Mouse (Mus musculus) heart, embryonic 14.5 days (tissue): ENCODE data around the gene Prkca. TPM values are rescaled to one million over a fixed set of nuclear protein-coding genes. Genes with fewer than 3 reads are reported as not detected.
A peak's percentile ranks its signal among the peaks of the same experiment; 100 is the strongest.

ENCODE experiments used
- ATAC-seq: fragments of 200-750 bp; cut with Nextera tagmentation; 2 replicates; pipeline ENCODE4 v1.8.0; 2017; ENCODE audit warnings: low read depth, moderate TSS enrichment; ENCODE audit not compliant: insufficient number of reproducible peaks, insufficient read depth, low FRiP score
- H3K27ac ChIP-seq, 2 experiments: fragments of 200-500 bp in 1 of 2; fragments of 300-500 bp in 1 of 2; sonication (generic) in 1 of 2; replicated peaks in 1 of 2; 2 replicates each; pipeline ENCODE4 v1.5.1; 2012 to 2014; ENCODE audit warnings: low read depth in 2 of 2, low read length in 2 of 2, control low read depth in 1 of 2, mild to moderate bottlenecking in 1 of 2, mixed read lengths in 1 of 2; ENCODE audit not compliant: control insufficient read depth in 1 of 2, insufficient read depth in 1 of 2
- H3K27me3 ChIP-seq: fragments of 300-500 bp; sonication (generic); 2 replicates; pipeline ENCODE4 v1.6.1; 2014; ENCODE audit warnings: mild to moderate bottlenecking, low read length, control low read depth; ENCODE audit not compliant: control insufficient read depth, insufficient read depth
- H3K36me3 ChIP-seq: fragments of 300-500 bp; sonication (generic); 2 replicates; pipeline ENCODE4 v1.6.1; 2014; ENCODE audit warnings: mild to moderate bottlenecking, control low read depth, low read length, mixed read lengths; ENCODE audit not compliant: control insufficient read depth, insufficient read depth
- H3K4me1 ChIP-seq, 2 experiments: fragments of 200-500 bp in 1 of 2; fragments of 300-500 bp in 1 of 2; sonication (generic) in 1 of 2; 2 replicates each; pipeline ENCODE4 v1.6.1; 2012 to 2014; ENCODE audit warnings: low read length in 2 of 2, control low read depth in 1 of 2, mixed read lengths in 1 of 2; ENCODE audit not compliant: control insufficient read depth in 2 of 2, insufficient read depth in 2 of 2
- H3K4me2 ChIP-seq: fragments of 300-500 bp; sonication (generic); 2 replicates; pipeline ENCODE4 v1.6.1; 2014; ENCODE audit warnings: mild to moderate bottlenecking, low read length
- H3K4me3 ChIP-seq, 2 experiments: fragments of 200-500 bp in 1 of 2; fragments of 300-500 bp in 1 of 2; sonication (generic) in 1 of 2; 2 replicates each; pipeline ENCODE4 v1.5.1; 2012 to 2014; ENCODE audit warnings: low read length in 2 of 2, mild to moderate bottlenecking in 2 of 2, control low read depth in 1 of 2, low read depth in 1 of 2, moderate library complexity in 1 of 2; ENCODE audit not compliant: control insufficient read depth in 1 of 2, insufficient read depth in 1 of 2
- H3K9ac ChIP-seq: fragments of 300-500 bp; sonication (generic); 2 replicates; pipeline ENCODE4 v1.6.1; 2014; ENCODE audit warnings: mild to moderate bottlenecking, low read length
- H3K9me3 ChIP-seq: fragments of 300-500 bp; sonication (generic); 2 replicates; pipeline ENCODE4 v1.6.1; 2016; ENCODE audit warnings: low read length, control low read depth; ENCODE audit not compliant: control insufficient read depth
- WGBS: fragments of 180-500 bp; shearing (Covaris S2); extraction: QIAGEN DNeasy Blood & Tissue Kit; methylation state at CpG from one replicate; pipeline ENCODE4 v1.1.7; 2014; 5-methylcytosine and 5-hydroxymethylcytosine counted together
- polyA plus RNA-seq: library from polyadenylated mRNA; unstranded; fragments of >200 nt; fragmentation: Nextera tagmentation; extraction: Ambion mirVana; gene quantifications from 2 replicates; pipeline ENCODE4 v1.2.1, GENCODE M21; 2014

Gene Prkca
- polyA plus RNA-seq, 1 experiment from 2014 or later: 21.4 TPM

- no peak overlapping the region for H3K4me2 ChIP-seq
- H3K36me3 ChIP-seq: no peaks in the 10 kb centered on the region
- no peaks in the 10 kb centered on the region for H3K9me3 ChIP-seq
- WGBS: 44% methylated on average over 5 of the region's 5 CpGs
- peaks cover 23 to 37% of the 10 kb centered on the region in 2 experiments for H3K4me1 ChIP-seq
- no peak overlapping the region for H3K9ac ChIP-seq
- no peak overlapping the region for H3K27ac ChIP-seq
- H3K4me3 ChIP-seq: no peak overlapping the region
- ATAC-seq: no peak
- no peaks in the 10 kb centered on the region for H3K27me3 ChIP-seq
Measured at GRCm38 (mm10) chr11:108127908-108128307, 215.8 kb downstream of the Prkca start.

GRCm38 (mm10) chr11:108122486-108122885 lies 221.2 kb downstream of the Prkca start:
- Histone ChIP-seq H3K36me3 (no peaks in the 10 kb centered on the region), H3K27me3 (no peaks in the 10 kb centered on the region), H3K9ac (no peak overlapping the region), H3K9me3 (no peaks in the 10 kb centered on the region), H3K4me3 (no peak overlapping the region), H3K4me2 (no peak overlapping the region), H3K27ac (no peak overlapping the region), H3K4me1 (peaks cover 24 to 37% of the 10 kb centered on the region in 2 experiments)
- no peak for ATAC-seq
- WGBS: 80% methylated on average over 7 of the region's 7 CpGs

- no peak overlapping the region for H3K9ac ChIP-seq
- no peaks in the 10 kb centered on the region for H3K9me3 ChIP-seq
- 77% methylated on average over 5 of the region's 5 CpGs for WGBS
- H3K27me3 ChIP-seq: no peaks in the 10 kb centered on the region
- no peak overlapping the region for H3K4me3 ChIP-seq
- H3K4me1 ChIP-seq: peaks cover 19 to 32% of the 10 kb centered on the region in 2 experiments
- ATAC-seq: no peak
- H3K36me3 ChIP-seq: no peaks in the 10 kb centered on the region
- H3K4me2 ChIP-seq: no peak overlapping the region
- no peak overlapping the region for H3K27ac ChIP-seq
Measured at GRCm38 (mm10) chr11:108120708-108121107, 223.0 kb downstream of the Prkca start.

GRCm38 (mm10) chr11:108119785-108120184 lies 223.9 kb downstream of the Prkca start:
- Histone ChIP-seq H3K9ac (no peak overlapping the region), H3K4me3 (no peak overlapping the region), H3K4me2 (no peak overlapping the region), H3K4me1 (peaks cover 18 to 28% of the 10 kb centered on the region in 2 experiments), H3K27me3 (no peaks in the 10 kb centered on the region), H3K9me3 (no peaks in the 10 kb centered on the region), H3K27ac (no peak overlapping the region), H3K36me3 (no peaks in the 10 kb centered on the region)
- no peak for ATAC-seq
- 88% methylated on average over 3 of the region's 3 CpGs for WGBS

GRCm38 (mm10) chr11:108118814-108119213 lies 224.9 kb downstream of the Prkca start:
- no peak overlapping the region for H3K9ac ChIP-seq
- H3K9me3 ChIP-seq: no peaks in the 10 kb centered on the region
- H3K4me1 ChIP-seq: peaks cover 14 to 25% of the 10 kb centered on the region in 2 experiments
- ATAC-seq: peak; percentile 52; the same call in 1 of the 2 replicates
- H3K36me3 ChIP-seq: no peaks in the 10 kb centered on the region
- no peak overlapping the region for H3K4me2 ChIP-seq
- peak overlapping the region in 1 of 2 experiments; percentile 46; a peak in 3 of 4 replicates for H3K27ac ChIP-seq
- no peaks in the 10 kb centered on the region for H3K27me3 ChIP-seq
- 40% methylated on average over 2 of the region's 2 CpGs for WGBS
- no peak overlapping the region for H3K4me3 ChIP-seq

GRCm38 (mm10) chr11:108118221-108118620 lies 225.5 kb downstream of the Prkca start:
- 90% methylated on average over 5 of the region's 5 CpGs for WGBS
- no peak overlapping the region for H3K9ac ChIP-seq
- H3K9me3 ChIP-seq: no peaks in the 10 kb centered on the region
- H3K4me3 ChIP-seq: no peak overlapping the region
- H3K27me3 ChIP-seq: no peaks in the 10 kb centered on the region
- no peaks in the 10 kb centered on the region for H3K36me3 ChIP-seq
- H3K4me1 ChIP-seq: peaks cover 8 to 19% of the 10 kb centered on the region in 2 experiments
- no peak overlapping the region for H3K4me2 ChIP-seq
- no peak for ATAC-seq
- H3K27ac ChIP-seq: peak overlapping the region; percentile 27 to 46; a peak in 3 of 4 replicates

- H3K9ac ChIP-seq: no peak overlapping the region
- no peak overlapping the region for H3K4me2 ChIP-seq
- no peaks in the 10 kb centered on the region for H3K9me3 ChIP-seq
- H3K4me1 ChIP-seq: peaks cover 8 to 19% of the 10 kb centered on the region in 2 experiments
- 86% methylated on average over 10 of the region's 10 CpGs for WGBS
- no peaks in the 10 kb centered on the region for H3K27me3 ChIP-seq
- no peak overlapping the region for H3K4me3 ChIP-seq
- H3K27ac ChIP-seq: no peak overlapping the region
- ATAC-seq: no peak
- no peaks in the 10 kb centered on the region for H3K36me3 ChIP-seq
Measured at GRCm38 (mm10) chr11:108117360-108118050, 226.2 kb downstream of the Prkca start.

GRCm38 (mm10) chr11:108114091-108114490 lies 229.6 kb downstream of the Prkca start:
- no peaks in the 10 kb centered on the region for H3K36me3 ChIP-seq
- H3K27me3 ChIP-seq: no peaks in the 10 kb centered on the region
- no peaks in the 10 kb centered on the region for H3K9me3 ChIP-seq
- H3K4me3 ChIP-seq: no peak overlapping the region
- peaks cover 6 to 15% of the 10 kb centered on the region in 2 experiments for H3K4me1 ChIP-seq
- H3K27ac ChIP-seq: no peak overlapping the region
- ATAC-seq: no peak
- H3K9ac ChIP-seq: no peak overlapping the region
- WGBS: 86% methylated on average over 3 of the region's 3 CpGs
- no peak overlapping the region for H3K4me2 ChIP-seq
